Mouse (Mus musculus): ENCODE measurements around the gene Ccdc146.

DNA sequence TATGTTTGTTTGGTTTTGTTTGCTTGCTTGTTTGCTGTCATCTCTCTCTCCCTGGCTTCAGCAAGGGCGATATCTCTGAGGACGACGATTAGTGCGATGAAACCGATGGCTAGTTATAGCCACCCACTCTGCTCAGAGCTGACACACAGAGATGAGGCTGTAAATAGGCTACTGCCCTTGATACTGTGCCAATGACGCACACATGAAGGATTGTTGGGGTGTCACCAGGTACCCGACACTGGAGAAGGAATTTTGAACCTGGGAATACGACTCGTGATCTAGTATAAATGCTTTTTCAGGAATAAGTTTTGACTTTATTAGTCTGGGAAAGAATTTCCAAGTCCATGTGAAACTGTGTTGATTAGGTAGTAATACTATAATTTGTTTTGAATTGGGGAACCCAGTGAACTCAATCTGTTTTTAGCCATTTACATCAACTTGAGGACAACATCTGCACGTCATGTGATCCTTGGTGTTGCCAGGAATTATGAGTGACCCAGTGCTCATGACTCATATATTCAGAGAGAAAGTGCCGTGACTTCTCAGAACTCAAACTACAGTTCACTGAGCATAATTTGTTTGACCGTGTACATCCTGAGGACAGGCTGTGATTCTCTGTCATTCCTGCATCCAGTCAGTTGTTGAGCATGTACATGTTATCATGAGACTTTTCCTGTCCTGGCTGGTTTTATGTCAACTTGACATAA is 141.0 kb downstream of the Ccdc146 start:
- TF ChIP-seq CTCF (conservative IDR thresholded peaks at IDR 0.05; ENCODE audit: insufficient read depth, insufficient read length, low read depth, low read length) (no peak), POLR2A (IDR thresholded peaks at IDR 0.05; ENCODE audit: low read depth, low read length) (no peak)

Measured in kidney, adult 2 months (tissue).